Mouse (Mus musculus) forebrain, embryonic 16.5 days (tissue): ENCODE data around the gene Ndufa4. TPM values are rescaled to one million over a fixed set of nuclear protein-coding genes. Genes with fewer than 3 reads are reported as not detected.
A peak's percentile ranks its signal among the peaks of the same experiment; 100 is the strongest.
"Not testable (repeated sequence)": the region's sequence is repeated elsewhere in the genome, so short reads cannot be mapped to it uniquely, and the experiment has no call there.

Source experiments
- ATAC-seq: fragments of 200-750 bp; cut with Nextera tagmentation; 2 replicates; pipeline ENCODE4 v1.8.0; 2017; ENCODE audit warnings: mild to moderate bottlenecking, moderate library complexity
- H3K27ac ChIP-seq: fragments of 300-500 bp; sonication (generic); 2 replicates; pipeline ENCODE4 v1.5.1; 2014; ENCODE audit warnings: low read length, control low read depth
- H3K27me3 ChIP-seq: fragments of 300-500 bp; sonication (generic); replicated peaks from 2 replicates; pipeline ENCODE4 v1.6.1; 2014; ENCODE audit warnings: low read length; ENCODE audit not compliant: control insufficient read depth, insufficient read depth
- H3K36me3 ChIP-seq: fragments of 300-500 bp; sonication (generic); 2 replicates; pipeline ENCODE4 v1.6.1; 2014; ENCODE audit not compliant: control insufficient read depth, insufficient read depth
- H3K4me1 ChIP-seq: fragments of 300-500 bp; sonication (generic); replicated peaks from 2 replicates; pipeline ENCODE4 v1.6.1; 2014; ENCODE audit warnings: low read length; ENCODE audit not compliant: control insufficient read depth, insufficient read depth
- H3K4me2 ChIP-seq: fragments of 300-500 bp; sonication (generic); 2 replicates; pipeline ENCODE4 v1.6.1; 2014; ENCODE audit warnings: mild to moderate bottlenecking, low read length, control low read depth
- H3K4me3 ChIP-seq: fragments of 300-500 bp; sonication (generic); replicated peaks from 2 replicates; pipeline ENCODE4 v1.5.1; 2014; ENCODE audit warnings: mild to moderate bottlenecking, low read length, control low read depth
- H3K9ac ChIP-seq: fragments of 300-500 bp; sonication (generic); replicated peaks from 2 replicates; pipeline ENCODE4 v1.6.1; 2014; ENCODE audit warnings: low read depth, low read length, control low read depth
- H3K9me3 ChIP-seq: fragments of 300-500 bp; sonication (generic); 2 replicates; pipeline ENCODE4 v1.6.1; 2016; ENCODE audit warnings: low read length; ENCODE audit not compliant: control insufficient read depth
- WGBS: fragments of 180-500 bp; shearing (Covaris S2); extraction: QIAGEN DNeasy Blood & Tissue Kit; methylation state at CpG from one replicate; pipeline ENCODE4 v1.1.7; 2014; 5-methylcytosine and 5-hydroxymethylcytosine counted together
- polyA plus RNA-seq: library from polyadenylated mRNA; unstranded; fragments of >200 nt; fragmentation: Nextera tagmentation; extraction: Ambion mirVana; gene quantifications from 2 replicates; pipeline ENCODE4 v1.2.1, GENCODE M21; 2015

The Ndufa4 gene
- polyA plus RNA-seq, 1 experiment from 2014 or later, result 751 TPM

DNA sequence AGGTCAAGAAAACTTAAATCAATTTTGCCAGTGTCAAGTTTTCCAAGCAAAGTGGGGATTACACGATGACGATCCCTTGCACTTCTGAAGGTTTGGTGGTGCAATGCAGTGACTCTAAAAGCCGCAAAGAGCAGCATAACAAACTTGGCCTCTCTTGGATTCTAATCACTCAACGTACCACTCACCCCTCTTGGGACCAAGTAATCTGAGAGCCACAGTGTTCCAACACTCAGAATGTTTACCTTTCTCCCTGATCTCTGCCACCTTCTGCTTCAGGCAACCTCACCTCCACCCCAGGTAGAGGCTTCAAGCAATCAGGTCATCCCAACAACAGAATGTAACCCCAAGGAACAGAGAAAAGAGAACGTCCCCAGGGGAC lies 418 bp downstream of the Ndufa4 start:
- no peak for ATAC-seq
- Histone ChIP-seq H3K4me1 (peaks cover 17% of the 10 kb centered on the region), H3K27ac (no peak overlapping the region; the same call in 1 of the 2 replicates), H3K4me2 (peak overlapping the region; percentile 70), H3K9me3 (no peaks in the 10 kb centered on the region), H3K9ac (peak overlapping the region; percentile 89), H3K4me3 (peak overlapping the region; percentile 70), H3K36me3 (0 out of 2 replicates have a peak, but pooled peaks cover 5% of the 10 kb centered on the region), H3K27me3 (no peaks in the 10 kb centered on the region)
- WGBS, result under 1% methylated on average over 5 of the region's 5 CpGs

DNA sequence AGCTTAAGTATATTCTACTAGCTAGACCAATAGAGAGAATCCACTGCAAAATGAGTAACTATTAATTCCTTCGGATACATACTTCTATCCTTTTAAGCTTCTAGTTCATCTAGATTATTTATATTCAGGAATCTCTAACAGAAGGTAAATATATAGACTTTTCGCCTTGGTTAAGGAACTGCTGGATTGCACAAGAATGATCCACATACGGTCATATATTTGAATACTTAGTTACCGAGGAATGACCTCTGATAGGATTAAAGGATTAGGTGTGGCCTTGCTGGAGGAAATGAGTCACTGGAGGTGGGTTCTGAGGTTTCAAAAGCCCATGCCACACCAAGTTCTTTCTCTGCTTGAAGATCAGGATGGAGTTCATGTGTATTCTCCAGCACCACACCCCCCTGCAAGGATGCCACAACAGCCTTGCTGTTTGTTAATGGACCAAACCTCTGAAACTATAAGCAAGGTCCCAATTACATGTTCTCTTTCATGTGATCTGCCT lies 6.4 kb downstream of the Ndufa4 start:
- 90% methylated on average over 4 of the region's 4 CpGs for WGBS

DNA sequence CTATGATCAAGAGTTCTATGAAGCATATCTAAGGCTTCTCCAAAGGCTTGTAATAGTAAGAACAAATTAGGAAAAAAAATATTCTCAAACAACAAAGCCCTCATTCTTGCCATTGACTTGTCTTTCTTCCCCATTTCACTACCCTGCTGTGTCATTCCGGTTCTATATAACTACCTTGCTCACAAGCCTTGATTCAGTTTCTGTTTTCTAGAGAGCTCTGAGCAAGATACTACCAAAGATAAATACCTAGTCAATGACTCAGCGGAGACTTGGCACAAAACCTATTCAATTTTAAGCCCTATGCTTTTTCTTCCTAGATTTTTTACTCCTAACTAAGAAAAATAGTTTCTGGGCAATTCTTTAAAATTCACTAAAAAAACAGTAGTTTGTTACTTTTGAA lies 31.9 kb downstream of the Ndufa4 start:
- H3K36me3 ChIP-seq, ATAC-seq, H3K27me3 ChIP-seq, H3K9me3 ChIP-seq, H3K27ac ChIP-seq, H3K4me3 ChIP-seq, H3K4me1 ChIP-seq, H3K4me2 ChIP-seq, H3K9ac ChIP-seq: not testable (repeated sequence)
- WGBS, result no CpG with 5 or more reads among the region's 2 CpGs

More for the DNA sequence above, 6.4 kb downstream of the Ndufa4 start:
- ATAC-seq, result no peak
- no peak overlapping the region for H3K4me2 ChIP-seq
- H3K9me3 ChIP-seq, result no peaks in the 10 kb centered on the region
- no peak overlapping the region for H3K4me3 ChIP-seq
- peaks cover 15% of the 10 kb centered on the region for H3K36me3 ChIP-seq
- H3K27ac ChIP-seq, result no peak overlapping the region
- H3K27me3 ChIP-seq, result no peaks in the 10 kb centered on the region
- H3K4me1 ChIP-seq, result peaks cover 1% of the 10 kb centered on the region
- H3K9ac ChIP-seq, result no peak overlapping the region

Other genes with a start within 250 kb of the Ndufa4 start
- 69.6 and 78.4 TPM in 2 replicates for gene Phf14, start 312 bp upstream of the Ndufa4 start, polyA plus RNA-seq